Mouse (Mus musculus): ENCODE measurements around the gene Sema6d. TPM values are rescaled to one million over a fixed set of nuclear protein-coding genes. Genes with fewer than 3 reads are reported as not detected.

The Sema6d gene
- polyA plus RNA-seq, 1 experiment from 2014 or later, result 27.5 TPM

DNA sequence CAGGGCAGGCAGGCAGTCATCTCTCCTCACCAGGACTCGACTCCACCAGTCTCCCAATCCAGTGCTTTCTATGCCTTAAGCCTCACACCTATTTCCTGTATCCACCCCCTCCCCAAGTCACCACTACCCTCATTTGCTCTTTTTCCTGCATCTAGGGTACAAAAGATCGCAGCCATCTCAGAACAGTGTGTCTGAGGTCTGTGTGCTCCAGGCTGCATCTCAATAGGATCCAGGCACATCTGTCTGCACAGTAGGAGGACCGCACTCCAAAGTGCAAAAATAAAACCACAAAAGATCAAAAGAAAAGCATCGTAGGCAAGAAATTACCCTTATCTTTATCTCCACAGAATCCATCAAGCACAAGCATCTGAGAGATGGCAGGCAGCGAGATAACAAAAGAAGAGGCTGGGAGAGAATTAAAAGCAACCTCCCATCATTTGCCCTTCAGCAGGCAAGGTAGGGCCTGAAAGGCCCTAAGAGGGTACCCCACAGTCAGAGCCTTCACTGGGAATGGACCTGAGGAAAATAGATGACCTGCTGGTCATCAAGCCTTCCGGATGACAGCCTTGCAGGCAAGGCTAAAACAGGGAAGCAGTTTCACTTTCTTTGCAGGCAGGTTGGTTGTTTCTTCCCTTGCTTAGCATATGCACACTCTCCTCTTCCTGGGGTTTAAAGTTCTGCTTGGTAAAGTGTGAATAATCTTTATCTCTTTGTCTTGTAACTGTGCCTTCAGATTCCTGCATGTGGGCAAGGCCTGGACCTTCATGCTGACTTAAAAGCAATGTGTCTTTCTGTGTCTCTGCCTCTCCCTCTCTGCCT lies 145.7 kb downstream of the Sema6d start:
- no peak for ATAC-seq (ENCODE audit: insufficient number of reproducible peaks, low FRiP score)
- 37% methylated on average over 6 of the region's 6 CpGs for WGBS
- no peak overlapping the region for H3K27ac ChIP-seq (ENCODE audit: poor library complexity, severe bottlenecking)

DNA sequence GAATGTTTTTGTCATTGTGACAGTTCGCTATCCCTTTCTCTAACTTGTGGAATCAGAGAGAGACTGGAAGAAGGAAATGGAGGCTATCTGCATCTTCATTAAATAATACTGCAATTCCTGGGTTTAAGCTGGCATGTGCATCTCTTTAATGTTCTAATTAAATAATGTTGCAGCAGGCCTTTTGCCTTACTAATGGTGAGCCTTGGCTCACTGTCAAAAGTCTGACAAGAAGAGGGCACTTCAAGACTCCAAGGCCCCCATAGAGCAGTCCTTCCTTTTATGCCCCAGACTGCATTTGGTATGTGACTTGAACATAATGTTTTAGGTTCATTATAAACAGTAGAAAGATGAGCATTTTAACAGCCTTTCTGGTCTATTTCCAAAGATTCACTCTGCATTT lies 147.1 kb downstream of the Sema6d start:
- H3K4me3 ChIP-seq, result no peak overlapping the region
- peaks cover 10% of the 10 kb centered on the region for H3K4me1 ChIP-seq (replicated peaks)
- no peaks in the 10 kb centered on the region for H3K27me3 ChIP-seq (replicated peaks)
- no peaks in the 10 kb centered on the region for H3K9me3 ChIP-seq (replicated peaks)
- H3K9ac ChIP-seq, result no peak overlapping the region
- H3K27ac ChIP-seq (ENCODE audit: poor library complexity, severe bottlenecking), result no peak overlapping the region
- no peak for ATAC-seq (ENCODE audit: insufficient number of reproducible peaks, low FRiP score)
- H3K4me2 ChIP-seq, result no peak overlapping the region
- 82% methylated on average over 1 of the region's 1 CpGs for WGBS
- H3K36me3 ChIP-seq, result no peaks in the 10 kb centered on the region

More for the DNA sequence above, 145.7 kb downstream of the Sema6d start:
- peaks cover 10% of the 10 kb centered on the region for H3K4me1 ChIP-seq (replicated peaks)
- H3K27me3 ChIP-seq (replicated peaks), result no peaks in the 10 kb centered on the region
- no peaks in the 10 kb centered on the region for H3K9me3 ChIP-seq (replicated peaks)
- H3K4me3 ChIP-seq, result no peak overlapping the region
- no peak overlapping the region for H3K4me2 ChIP-seq
- no peaks in the 10 kb centered on the region for H3K36me3 ChIP-seq
- no peak overlapping the region for H3K9ac ChIP-seq

DNA sequence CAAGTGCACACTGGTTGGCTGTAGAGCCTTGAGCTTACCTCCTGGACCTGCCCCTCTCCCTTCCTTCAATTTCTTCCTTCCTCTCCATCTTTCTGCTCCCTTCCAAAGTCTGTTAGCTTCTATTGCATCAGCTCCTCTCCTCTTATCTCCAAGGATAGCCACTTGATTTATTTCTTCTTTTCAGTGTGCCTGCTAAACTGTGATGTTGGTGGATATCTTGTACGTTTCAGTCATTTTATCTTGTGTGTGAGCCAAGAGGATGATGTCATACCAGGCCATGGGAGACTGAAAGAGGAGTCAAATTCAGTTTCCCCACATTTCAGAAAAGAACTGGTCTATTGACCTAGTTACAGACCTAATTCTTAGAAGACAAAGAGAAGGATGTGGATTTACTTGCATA lies 153.8 kb downstream of the Sema6d start:
- Histone ChIP-seq H3K27ac (ENCODE audit: poor library complexity, severe bottlenecking) (no peak overlapping the region), H3K9me3 (replicated peaks) (no peaks in the 10 kb centered on the region), H3K4me1 (replicated peaks) (peaks cover 15% of the 10 kb centered on the region), H3K4me2 (no peak overlapping the region), H3K4me3 (no peak overlapping the region), H3K36me3 (no peaks in the 10 kb centered on the region), H3K9ac (no peak overlapping the region), H3K27me3 (replicated peaks) (no peaks in the 10 kb centered on the region)
- WGBS, result 29% methylated on average over 1 of the region's 1 CpGs
- ATAC-seq (ENCODE audit: insufficient number of reproducible peaks, low FRiP score), result no peak

DNA sequence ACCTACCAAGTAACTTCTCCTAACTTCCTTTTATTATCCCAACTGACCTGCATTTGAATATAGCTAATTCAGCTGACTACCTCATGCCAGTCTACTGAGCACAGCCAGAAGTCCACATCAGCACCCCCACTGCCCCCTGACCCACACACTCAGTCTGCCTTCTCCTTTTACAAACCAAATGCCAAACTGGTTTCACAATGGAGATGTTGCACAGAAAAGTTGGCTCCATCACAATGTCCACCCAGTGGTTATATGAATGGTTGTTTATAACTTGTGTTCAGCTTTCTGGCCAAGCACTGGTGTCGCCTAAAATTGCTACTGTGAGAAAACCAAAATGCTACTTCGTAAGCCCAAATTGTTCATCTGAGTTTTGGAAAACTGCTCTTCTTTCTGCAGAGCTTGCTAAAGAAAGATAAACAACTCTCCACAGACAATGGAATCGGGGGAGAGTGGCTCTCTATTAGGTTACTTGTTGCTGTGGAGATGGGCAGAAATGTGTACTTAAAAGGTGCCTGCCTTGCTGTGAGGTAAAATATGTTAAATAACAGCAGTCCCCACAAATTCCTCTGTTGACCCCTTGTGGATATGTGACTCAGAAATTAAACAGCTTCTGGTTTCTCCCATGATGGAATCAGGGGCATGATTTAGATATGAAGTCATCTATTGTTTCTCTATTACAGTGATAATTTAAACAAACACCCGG lies 154.9 kb downstream of the Sema6d start:
- H3K4me3 ChIP-seq, result no peak overlapping the region
- peaks cover 12% of the 10 kb centered on the region for H3K4me1 ChIP-seq (replicated peaks)
- ATAC-seq (ENCODE audit: insufficient number of reproducible peaks, low FRiP score), result no peak
- H3K9me3 ChIP-seq (replicated peaks), result no peaks in the 10 kb centered on the region
- H3K9ac ChIP-seq, result no peak overlapping the region
- WGBS, result 67% methylated on average over 4 of the region's 4 CpGs
- no peak overlapping the region for H3K27ac ChIP-seq (ENCODE audit: poor library complexity, severe bottlenecking)
- no peaks in the 10 kb centered on the region for H3K36me3 ChIP-seq
- no peaks in the 10 kb centered on the region for H3K27me3 ChIP-seq (replicated peaks)
- H3K4me2 ChIP-seq, result no peak overlapping the region

- H3K4me1 ChIP-seq (replicated peaks), result no peaks in the 10 kb centered on the region
- WGBS, result 37% methylated on average over 1 of the region's 1 CpGs
- ATAC-seq (ENCODE audit: insufficient number of reproducible peaks, low FRiP score), result no peak
- no peaks in the 10 kb centered on the region for H3K36me3 ChIP-seq
- no peak overlapping the region for H3K4me2 ChIP-seq
- H3K4me3 ChIP-seq, result no peak overlapping the region
- H3K27ac ChIP-seq (ENCODE audit: poor library complexity, severe bottlenecking), result no peak overlapping the region
- H3K27me3 ChIP-seq (replicated peaks), result no peaks in the 10 kb centered on the region
- no peaks in the 10 kb centered on the region for H3K9me3 ChIP-seq (replicated peaks)
- no peak overlapping the region for H3K9ac ChIP-seq
These were observed 168.3 kb downstream of the Sema6d start for GRCm38 (mm10) chr2:124258108-124258507.

- H3K27me3 ChIP-seq (replicated peaks), result no peaks in the 10 kb centered on the region
- H3K4me2 ChIP-seq, result no peak overlapping the region
- no peak overlapping the region for H3K4me3 ChIP-seq
- no peak overlapping the region for H3K27ac ChIP-seq (ENCODE audit: poor library complexity, severe bottlenecking)
- ATAC-seq (ENCODE audit: insufficient number of reproducible peaks, low FRiP score), result no peak
- WGBS, result 80% methylated on average over 3 of the region's 3 CpGs
- peaks cover 6% of the 10 kb centered on the region; the same call in 1 of the 2 replicates for H3K4me1 ChIP-seq (replicated peaks)
- H3K36me3 ChIP-seq, result no peaks in the 10 kb centered on the region
- H3K9ac ChIP-seq, result no peak overlapping the region
- no peaks in the 10 kb centered on the region for H3K9me3 ChIP-seq (replicated peaks)
These were observed 174.5 kb downstream of the Sema6d start for GRCm38 (mm10) chr2:124264309-124264708.

GRCm38 (mm10) chr2:124271156-124271555 lies 181.4 kb downstream of the Sema6d start:
- Histone ChIP-seq H3K36me3 (no peaks in the 10 kb centered on the region), H3K9me3 (replicated peaks) (no peaks in the 10 kb centered on the region), H3K9ac (no peak overlapping the region), H3K4me2 (no peak overlapping the region), H3K27me3 (replicated peaks) (no peaks in the 10 kb centered on the region), H3K4me1 (replicated peaks) (peaks cover 3% of the 10 kb centered on the region; the same call in 1 of the 2 replicates), H3K4me3 (no peak overlapping the region), H3K27ac (ENCODE audit: poor library complexity, severe bottlenecking) (no peak overlapping the region)
- WGBS, result 55% methylated on average over 6 of the region's 6 CpGs
- no peak for ATAC-seq (ENCODE audit: insufficient number of reproducible peaks, low FRiP score)

DNA sequence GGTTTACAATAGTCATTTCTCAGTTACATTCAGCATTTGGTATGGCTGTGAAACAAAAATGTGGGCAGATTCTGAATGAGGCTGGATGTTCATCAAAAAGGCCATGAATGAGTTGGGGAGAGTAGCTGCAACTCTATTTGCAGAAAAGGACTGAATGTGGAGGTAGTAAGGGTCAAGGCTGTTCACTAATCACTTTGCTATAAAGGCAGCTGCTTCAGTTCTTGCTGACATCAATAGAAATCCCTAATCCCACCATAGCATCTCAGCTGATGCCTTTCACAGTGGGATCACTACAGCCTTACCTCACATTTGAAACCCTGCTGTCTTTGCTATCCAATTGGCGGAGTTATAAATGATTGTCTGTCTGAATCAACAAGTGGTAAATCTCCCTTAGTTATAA lies 187.7 kb downstream of the Sema6d start:
- Histone ChIP-seq H3K4me3 (no peak overlapping the region), H3K9ac (no peak overlapping the region), H3K4me1 (replicated peaks) (peaks cover 11% of the 10 kb centered on the region), H3K9me3 (replicated peaks) (no peaks in the 10 kb centered on the region), H3K27ac (ENCODE audit: poor library complexity, severe bottlenecking) (no peak overlapping the region), H3K27me3 (replicated peaks) (no peaks in the 10 kb centered on the region), H3K36me3 (no peaks in the 10 kb centered on the region), H3K4me2 (no peak overlapping the region)
- 73% methylated on average over 1 of the region's 1 CpGs for WGBS
- ATAC-seq (ENCODE audit: insufficient number of reproducible peaks, low FRiP score), result no peak

DNA sequence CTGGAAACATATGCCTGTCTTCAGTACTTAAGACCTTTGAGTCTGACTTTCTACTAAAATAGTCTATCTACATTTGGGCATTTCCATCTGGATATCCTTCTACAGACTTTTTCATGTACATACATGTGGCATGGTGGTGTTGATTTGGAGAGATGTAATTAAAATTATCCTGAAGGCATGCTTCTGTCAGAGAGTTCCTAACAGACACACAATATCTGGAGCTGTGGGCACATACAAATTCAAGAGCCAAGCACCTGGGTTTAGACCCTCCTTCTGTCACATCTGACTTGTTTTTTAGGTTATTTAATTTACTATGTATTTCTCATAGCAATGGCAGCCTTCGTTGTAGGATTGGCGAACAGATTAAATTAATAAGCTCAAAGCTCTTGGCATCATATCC lies 195.3 kb downstream of the Sema6d start:
- 93% methylated on average over 2 of the region's 2 CpGs for WGBS
- no peak for ATAC-seq (ENCODE audit: insufficient number of reproducible peaks, low FRiP score)
- no peaks in the 10 kb centered on the region for H3K27me3 ChIP-seq (replicated peaks)
- H3K4me3 ChIP-seq, result no peak overlapping the region
- H3K4me2 ChIP-seq, result no peak overlapping the region
- peaks cover 5% of the 10 kb centered on the region for H3K4me1 ChIP-seq (replicated peaks)
- no peak overlapping the region for H3K9ac ChIP-seq
- no peak overlapping the region for H3K27ac ChIP-seq (ENCODE audit: poor library complexity, severe bottlenecking)
- H3K9me3 ChIP-seq (replicated peaks), result no peaks in the 10 kb centered on the region
- no peaks in the 10 kb centered on the region for H3K36me3 ChIP-seq

DNA sequence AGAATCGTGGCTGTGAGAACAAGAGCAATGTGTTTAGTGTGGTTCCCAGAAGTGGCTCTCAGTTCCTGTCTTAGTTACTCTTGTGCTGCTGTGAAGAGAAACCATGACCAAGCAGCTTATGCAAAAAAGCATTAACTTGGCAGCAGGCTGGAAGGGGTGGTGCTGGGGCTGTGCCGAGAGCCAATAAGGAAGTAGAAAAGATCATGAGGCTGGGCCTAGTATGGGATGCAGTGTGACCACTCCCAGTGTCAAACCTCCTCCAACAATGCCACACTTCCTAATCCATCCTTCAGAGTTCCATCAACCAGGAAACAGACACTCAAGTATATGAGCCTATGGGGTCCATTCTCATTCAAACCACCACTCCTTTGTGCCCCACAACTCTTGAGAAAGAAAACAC lies 199.6 kb downstream of the Sema6d start:
- Histone ChIP-seq H3K27ac (ENCODE audit: poor library complexity, severe bottlenecking) (no peak overlapping the region), H3K9me3 (replicated peaks) (no peaks in the 10 kb centered on the region), H3K4me2 (no peak overlapping the region), H3K36me3 (no peaks in the 10 kb centered on the region), H3K4me1 (replicated peaks) (no peaks in the 10 kb centered on the region), H3K4me3 (no peak overlapping the region), H3K9ac (no peak overlapping the region), H3K27me3 (replicated peaks) (no peaks in the 10 kb centered on the region)
- ATAC-seq (ENCODE audit: insufficient number of reproducible peaks, low FRiP score), result no peak
- 78% methylated on average over 2 of the region's 2 CpGs for WGBS

DNA sequence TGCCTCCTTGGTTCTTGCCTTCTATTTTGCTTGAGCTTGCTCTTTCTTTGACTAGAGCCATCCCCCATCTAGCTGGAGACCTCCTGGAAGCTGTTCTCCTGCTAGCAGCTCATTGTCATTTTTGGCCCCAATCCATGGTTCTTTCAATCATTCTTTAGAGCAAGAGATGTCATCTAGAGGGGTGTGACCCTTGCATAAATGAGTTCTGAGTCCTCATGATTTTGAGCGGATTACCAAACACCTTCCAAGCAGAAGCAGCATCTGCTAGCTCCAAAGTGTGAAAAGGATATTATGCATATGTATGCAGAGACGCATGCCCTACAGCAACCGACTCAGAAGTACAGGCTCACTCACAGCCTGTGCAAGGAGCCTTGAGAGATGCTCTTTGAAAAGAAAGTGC lies 201.4 kb downstream of the Sema6d start:
- Histone ChIP-seq H3K4me1 (replicated peaks) (peaks cover 4% of the 10 kb centered on the region), H3K4me3 (no peak overlapping the region), H3K27me3 (replicated peaks) (no peaks in the 10 kb centered on the region), H3K27ac (ENCODE audit: poor library complexity, severe bottlenecking) (no peak overlapping the region), H3K9me3 (replicated peaks) (no peaks in the 10 kb centered on the region), H3K36me3 (no peaks in the 10 kb centered on the region), H3K9ac (no peak overlapping the region), H3K4me2 (no peak overlapping the region)
- no peak for ATAC-seq (ENCODE audit: insufficient number of reproducible peaks, low FRiP score)
- 84% methylated on average over 3 of the region's 3 CpGs for WGBS
